Mouse (Mus musculus): ENCODE results near the gene Zic3.

GRCm38 (mm10) chrX:58013391-58013790 lies 9.1 kb upstream of the Zic3 start:
- TF ChIP-seq POLR2A (IDR thresholded peaks at IDR 0.05; ENCODE audit: low read depth, low read length) (no peak), ZC3H11A (IDR thresholded peaks at IDR 0.05; ENCODE audit: low read depth, low read length) (no peak), JUND (conservative IDR thresholded peaks at IDR 0.05; ENCODE audit: low read depth, low read length) (no peak), CTCF (conservative IDR thresholded peaks at IDR 0.05 in 1 of 2, IDR thresholded peaks at IDR 0.05 in 1 of 2; ENCODE audit: low read depth in 2 of 2, low read length in 2 of 2) (no peak), SMC3 (IDR thresholded peaks at IDR 0.05; ENCODE audit: low read depth, low read length) (no peak), MEF2A (IDR thresholded peaks at IDR 0.05; ENCODE audit: borderline replicate concordance, low read depth, low read length) (no peak), ETS1 (conservative IDR thresholded peaks at IDR 0.05; ENCODE audit: low read depth, low read length) (no peak), NELFE (IDR thresholded peaks at IDR 0.05; ENCODE audit: low read depth, low read length) (no peak), ZKSCAN1 (IDR thresholded peaks at IDR 0.05; ENCODE audit: borderline replicate concordance, low read depth, low read length) (no peak), MAX (IDR thresholded peaks at IDR 0.05; ENCODE audit: low read length) (no peak)
